Mouse (Mus musculus): ENCODE results near the gene Usp54.

GRCm38 (mm10) chr14:20529643-20530042 lies 111.2 kb downstream of the Usp54 start:
- TF ChIP-seq CTCF (conservative IDR thresholded peaks at IDR 0.05; ENCODE audit: low read length) (no peak), NANOG (IDR thresholded peaks at IDR 0.05; ENCODE audit: borderline replicate concordance, low read length) (no peak)

All from E14TG2a.4 (cell line).